Mouse (Mus musculus) small intestine, adult 2 months (tissue): ENCODE measurements at regions not wholly inside any gene's neighbourhood (a gene's known extent, or its start where the extent isn't known, plus 50 kb on each side); places are given as distances from the start of the nearest gene placed in this dataset.

Experiments used
- CTCF ChIP-seq: fragments of 200-500 bp; IDR thresholded peaks from 2 replicates; pipeline ENCODE4 v1.5.1; 2012; ENCODE audit warnings: low read depth, mild to moderate bottlenecking, control low read depth, inconsistent platforms, low read length, moderate library complexity, mixed read lengths; ENCODE audit not compliant: insufficient replicate concordance, insufficient read length; ENCODE audit errors: extremely low read depth
- POLR2A ChIP-seq: fragments of 200-500 bp; IDR thresholded peaks from 2 replicates; pipeline ENCODE4 v1.6.1; 2012; ENCODE audit warnings: low read depth, mild to moderate bottlenecking, control low read depth, inconsistent platforms, low read length, moderate library complexity

GRCm38 (mm10) chr6:140854691-140855090 is 125.6 kb downstream of the Gm11077 start:
- TF ChIP-seq CTCF (no peak), POLR2A (no peak)
